8 mouse cellular contexts compared by ENCODE assay signal in genomic region chr10:123342591-123343236, GRCm38 (mm10).
DNase-seq lines count a peak whose midpoint lies in the region; ATAC-seq and TF ChIP-seq lines count a peak whose summit lies in the region.

No protein-coding gene starts in this region.

- intact Hi-C loops in heart, postnatal 10 days (cut with DNase I), result loop anchor here (10.0 kb wide), 1 partner anchor 202 kb away; no protein-coding TSS in a partner anchor

- no peaks in the 10 kb centered on the region for H3K4me1 ChIP-seq in heart, embryonic 10.5 days
- H3K4me1 ChIP-seq in ES-E14 (ENCODE audit: control insufficient read depth in 2 of 2, insufficient read depth in 2 of 2, low read length in 2 of 2, poor library complexity in 1 of 2), result no peaks in the 10 kb centered on the region
- no peaks in the 10 kb centered on the region for H3K4me1 ChIP-seq in hindbrain, postnatal 0 days (ENCODE audit: insufficient read depth, low read length)
- no peaks in the 10 kb centered on the region for H3K4me1 ChIP-seq in liver, embryonic 14.5 days (replicated peaks; ENCODE audit: control insufficient read depth in 2 of 2, insufficient read depth in 2 of 2, low read length in 1 of 2)

- peak; percentile 82 for TF ChIP-seq CTCF in hindbrain, postnatal 0 days (IDR thresholded peaks at IDR 0.05; ENCODE audit: low read depth)
- TF ChIP-seq CTCF in liver, embryonic 14.5 days (IDR thresholded peaks at IDR 0.05; ENCODE audit: low read depth), result peak; percentile 10; the same call in 1 of the 2 replicates

- no peaks in the 10 kb centered on the region for H3K27me3 ChIP-seq in heart, embryonic 10.5 days (ENCODE audit: insufficient read depth, poor library complexity, severe bottlenecking)
- H3K27me3 ChIP-seq in hindbrain, postnatal 0 days (ENCODE audit: insufficient read depth, low read length), result no peaks in the 10 kb centered on the region
- no peaks in the 10 kb centered on the region for H3K27me3 ChIP-seq in liver, embryonic 14.5 days (ENCODE audit: control insufficient read depth, insufficient read depth, low read length)

- 23% methylated on average over 5 of the region's 5 CpGs for WGBS in heart, embryonic 10.5 days
- WGBS in hindbrain, postnatal 0 days, result 21% methylated on average over 5 of the region's 5 CpGs
- WGBS in liver, embryonic 14.5 days (ENCODE audit: insufficient replicate concordance), result 22% methylated on average over 5 of the region's 5 CpGs

- no peak overlapping the region for H3K27ac ChIP-seq in heart, embryonic 10.5 days
- H3K27ac ChIP-seq in ES-E14 (ENCODE audit: insufficient read depth, low read depth, low read length, poor library complexity, severe bottlenecking), result no peak overlapping the region
- H3K27ac ChIP-seq in hindbrain, postnatal 0 days, result no peak overlapping the region
- H3K27ac ChIP-seq in liver, embryonic 14.5 days, result no peak overlapping the region

- no peak overlapping the region for H3K4me2 ChIP-seq in hindbrain, postnatal 0 days (ENCODE audit: low read depth, low read length)
- H3K4me2 ChIP-seq in liver, embryonic 14.5 days (ENCODE audit: low read depth), result no peak overlapping the region

- TF ChIP-seq EP300 in liver, embryonic 14.5 days (IDR thresholded peaks at IDR 0.05; ENCODE audit: low read depth), result no peak

- ATAC-seq in hindbrain, postnatal 0 days, result 0 out of 2 replicates have a peak, but pooled peaks have one; percentile 35
- ATAC-seq in liver, embryonic 14.5 days (ENCODE audit: insufficient read depth), result no peak
- no peak for ATAC-seq in erythroid progenitor cell, adult 5-6 weeks (replicated peaks; ENCODE audit: low FRiP score, poor library complexity, severe bottlenecking)

- H3K9ac ChIP-seq in ES-E14 (ENCODE audit: insufficient read depth, low read depth, low read length, poor library complexity, severe bottlenecking), result no peak overlapping the region
- no peak overlapping the region for H3K9ac ChIP-seq in hindbrain, postnatal 0 days (replicated peaks; ENCODE audit: low read length)
- H3K9ac ChIP-seq in liver, embryonic 14.5 days (replicated peaks), result no peak overlapping the region

- H3K36me3 ChIP-seq in heart, embryonic 10.5 days, result no peaks in the 10 kb centered on the region
- H3K36me3 ChIP-seq in ES-E14 (ENCODE audit: control insufficient read depth, insufficient read depth, low read length, poor library complexity, severe bottlenecking), result no peaks in the 10 kb centered on the region
- H3K36me3 ChIP-seq in hindbrain, postnatal 0 days (ENCODE audit: insufficient read depth, low read length), result no peaks in the 10 kb centered on the region
- H3K36me3 ChIP-seq in liver, embryonic 14.5 days (replicated peaks; ENCODE audit: control insufficient read depth, insufficient read depth, low read depth), result no peaks in the 10 kb centered on the region

- no peak overlapping the region for H3K4me3 ChIP-seq in heart, embryonic 10.5 days
- no peak overlapping the region for H3K4me3 ChIP-seq in ES-E14 (ENCODE audit: insufficient read depth in 1 of 2, low read depth in 1 of 2, low read length in 2 of 2, poor library complexity in 1 of 2, severe bottlenecking in 1 of 2)
- no peak overlapping the region for H3K4me3 ChIP-seq in hindbrain, postnatal 0 days (ENCODE audit: low read length)
- H3K4me3 ChIP-seq in liver, embryonic 14.5 days (ENCODE audit: insufficient read depth in 1 of 2, low read depth in 2 of 2, low read length in 2 of 2), result no peak overlapping the region

- DNase-seq in heart, postnatal 10 days, result peak; percentile 21 to 40
- no peak for DNase-seq in heart, embryonic 10.5 days (ENCODE audit: low spot score)
- peak; percentile 17 for DNase-seq in ES-E14 (ENCODE audit: low read depth, low spot score)
- DNase-seq in embryo, embryonic 10.5 days (ENCODE audit: low spot score), result peak; percentile 77
- peak; percentile 83 for DNase-seq in hindbrain, postnatal 0 days (ENCODE audit: low spot score)
- no peak for DNase-seq in liver, embryonic 14.5 days (ENCODE audit: low read depth in 3 of 3, low spot score in 3 of 3)
- DNase-seq in thymus, adult 18-20 months, result no peak

- no peaks in the 10 kb centered on the region for H3K9me3 ChIP-seq in heart, embryonic 10.5 days
- H3K9me3 ChIP-seq in ES-E14 (ENCODE audit: control insufficient read depth, insufficient read depth, low read depth, low read length), result no peaks in the 10 kb centered on the region
- no peaks in the 10 kb centered on the region for H3K9me3 ChIP-seq in hindbrain, postnatal 0 days (ENCODE audit: low read length)
- H3K9me3 ChIP-seq in liver, embryonic 14.5 days (ENCODE audit: control insufficient read depth, low read length), result no peaks in the 10 kb centered on the region

- in situ Hi-C loops in ES-E14 (cut with MboI; ENCODE audit: low sequenced_read_pairs in 2 of 2, unreplicated experiment in 2 of 2), result no loop called here

TF ChIP-seq in ES-E14, 5 proteins besides CTCF, POLR2A, EP300 and RAD21:
- TF ChIP-seq MAFK (IDR thresholded peaks at IDR 0.05; ENCODE audit: insufficient read depth, low read depth, low read length) (no peak), ZNF384 (IDR thresholded peaks at IDR 0.05; ENCODE audit: low read depth, low read length) (no peak), CHD2 (IDR thresholded peaks at IDR 0.05; ENCODE audit: low read depth, low read length) (no peak), HCFC1 (IDR thresholded peaks at IDR 0.05; ENCODE audit: borderline replicate concordance, insufficient read depth, low read length) (no peak), ZC3H11A (IDR thresholded peaks at IDR 0.05; ENCODE audit: borderline replicate concordance, low read depth, low read length) (no peak)

Comparison
In these comparisons a context has a peak if more than half of its experiments do, and no peak if none do; other contexts are left out.
1. DNase-seq: peak in heart, postnatal 10 days (2 of 2), ES-E14 (single experiment), embryo, embryonic 10.5 days (single experiment) and hindbrain, postnatal 0 days (single experiment); none in heart, embryonic 10.5 days (single experiment), liver, embryonic 14.5 days (0 of 3) and thymus, adult 18-20 months (0 of 2).